Mouse (Mus musculus) stomach, embryonic 15.5 days (tissue): ENCODE data around the gene Wdr34. TPM values are rescaled to one million over a fixed set of nuclear protein-coding genes. Genes with fewer than 3 reads are reported as not detected.

ENCODE experiments used
- ATAC-seq: fragments of 200-750 bp; cut with Nextera tagmentation; 2 replicates; pipeline ENCODE4 v1.8.0; 2017; ENCODE audit warnings: low read depth, moderate number of reproducible peaks, moderate TSS enrichment; ENCODE audit not compliant: insufficient read depth, low FRiP score
- H3K27ac ChIP-seq: fragments of 300-500 bp; sonication (generic); 2 replicates; pipeline ENCODE4 v1.5.1; 2015; ENCODE audit warnings: mild to moderate bottlenecking, inconsistent platforms
- H3K27me3 ChIP-seq: fragments of 300-500 bp; sonication (generic); replicated peaks from 2 replicates; pipeline ENCODE4 v1.6.1; 2015; ENCODE audit warnings: inconsistent platforms
- H3K36me3 ChIP-seq: fragments of 300-500 bp; sonication (generic); 2 replicates; pipeline ENCODE4 v1.6.1; 2015; ENCODE audit warnings: inconsistent platforms
- H3K4me1 ChIP-seq: fragments of 300-500 bp; sonication (generic); 2 replicates; pipeline ENCODE4 v1.6.1; 2015; ENCODE audit warnings: inconsistent platforms
- H3K4me2 ChIP-seq: fragments of 300-500 bp; sonication (generic); 2 replicates; pipeline ENCODE4 v1.6.1; 2015; ENCODE audit warnings: mild to moderate bottlenecking, inconsistent platforms
- H3K4me3 ChIP-seq: fragments of 300-500 bp; sonication (generic); replicated peaks from 2 replicates; pipeline ENCODE4 v1.5.1; 2015; ENCODE audit warnings: inconsistent platforms
- H3K9ac ChIP-seq: fragments of 300-500 bp; sonication (generic); 2 replicates; pipeline ENCODE4 v1.6.1; 2015; ENCODE audit warnings: inconsistent platforms
- H3K9me3 ChIP-seq: fragments of 300-500 bp; sonication (generic); 2 replicates; pipeline ENCODE4 v1.6.1; 2016; ENCODE audit warnings: inconsistent platforms
- WGBS: fragments of 180-500 bp; shearing (Covaris S2); methylation state at CpG from one replicate; pipeline ENCODE4 v1.1.7; 2015; 5-methylcytosine and 5-hydroxymethylcytosine counted together
- microRNA-seq: library from miRNA; unstranded; fragments of <30 nt; microRNA quantifications from one replicate; pipeline ENCODE4, GENCODE M21; 2016
- polyA plus RNA-seq: library from polyadenylated mRNA; unstranded; fragments of >200 nt; fragmentation: Nextera tagmentation; extraction: Ambion mirVana; gene quantifications from 2 replicates; pipeline ENCODE4 v1.2.1, GENCODE M21; 2015

The Wdr34 gene
- polyA plus RNA-seq, 1 experiment from 2014 or later: 27.2 TPM

DNA sequence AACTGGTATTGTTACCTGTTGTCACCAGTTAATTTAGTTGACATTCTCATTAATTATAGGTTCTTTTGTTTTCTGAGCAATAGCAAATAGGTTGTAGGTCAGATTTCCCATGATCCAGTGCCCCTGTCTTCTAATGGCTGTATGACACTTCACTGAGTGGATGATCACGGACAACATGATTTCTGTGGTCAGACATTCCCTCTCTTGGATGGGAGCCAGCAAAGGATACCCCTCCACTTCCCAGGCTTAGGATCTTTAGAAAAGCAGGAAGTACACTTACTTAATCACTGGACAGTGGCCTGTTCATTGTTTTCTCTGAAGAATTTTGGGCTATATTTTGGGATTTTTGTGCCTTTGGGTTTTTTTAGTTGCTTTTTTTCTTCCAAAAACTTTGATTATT is 39.6 kb downstream of the Wdr34 start:
- no peaks in the 10 kb centered on the region for H3K4me1 ChIP-seq
- WGBS: 53% methylated on average over 1 of the region's 1 CpGs

DNA sequence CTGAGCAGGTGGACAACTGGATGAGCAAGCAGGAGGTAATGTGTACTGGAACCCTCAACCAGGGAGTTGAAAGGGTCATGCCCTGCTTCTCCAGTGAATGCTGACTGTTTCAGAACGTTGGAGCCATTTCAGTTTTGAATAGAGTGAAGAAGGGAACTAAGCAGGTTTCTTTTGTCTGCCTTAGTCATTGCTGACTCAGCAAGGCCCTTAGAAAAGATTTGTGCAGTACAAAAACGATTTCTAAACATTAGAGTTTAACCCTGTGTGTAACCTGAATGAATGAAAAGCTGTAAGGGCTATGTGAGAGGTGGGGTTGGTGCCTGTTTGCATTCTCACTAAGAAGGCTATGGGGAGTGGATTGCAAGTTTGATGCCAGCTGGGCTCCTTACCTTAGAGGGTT is 56.7 kb downstream of the Wdr34 start:
- Histone ChIP-seq H3K36me3 (peaks cover 74% of the 10 kb centered on the region), H3K4me1 (no peaks in the 10 kb centered on the region), H3K9me3 (no peaks in the 10 kb centered on the region), H3K27ac (no peak overlapping the region), H3K27me3 (no peaks in the 10 kb centered on the region), H3K4me3 (no peak overlapping the region), H3K9ac (no peak overlapping the region), H3K4me2 (no peak overlapping the region)
- WGBS: 41% methylated on average over 2 of the region's 2 CpGs
- ATAC-seq: no peak

More for the DNA sequence above, 39.6 kb downstream of the Wdr34 start:
- H3K4me2 ChIP-seq: no peak overlapping the region
- H3K36me3 ChIP-seq: peaks cover 76% of the 10 kb centered on the region
- ATAC-seq: no peak
- no peaks in the 10 kb centered on the region for H3K9me3 ChIP-seq
- no peak overlapping the region for H3K4me3 ChIP-seq
- H3K9ac ChIP-seq: no peak overlapping the region
- H3K27me3 ChIP-seq: no peaks in the 10 kb centered on the region
- no peak overlapping the region for H3K27ac ChIP-seq

Small RNA genes within 50 kb of the gene (microRNA-seq; reads per million reads assigned to microRNA genes)
- gene Mir6997: not detected

Other genes starting within 250 kb of the Wdr34 start
- gene Slc27a4, start 246.2 kb downstream of the Wdr34 start, polyA plus RNA-seq: 19.7 and 21.3 TPM in 2 replicates
- 19.1 and 20.0 TPM in 2 replicates for gene Urm1, start 228.8 kb downstream of the Wdr34 start, polyA plus RNA-seq
- gene Cercam, start 179.7 kb downstream of the Wdr34 start, polyA plus RNA-seq: 28.5 and 29.4 TPM in 2 replicates
- gene Odf2, start 159.7 kb downstream of the Wdr34 start, polyA plus RNA-seq: 53.6 and 53.8 TPM in 2 replicates
- 49.3 and 51.8 TPM in 2 replicates for gene Gle1, start 113.5 kb downstream of the Wdr34 start, polyA plus RNA-seq
- 74.3 and 78.5 TPM in 2 replicates for gene Sptan1, start 83.3 kb downstream of the Wdr34 start, polyA plus RNA-seq
- gene Set, start 8.5 kb upstream of the Wdr34 start, polyA plus RNA-seq: 426 and 452 TPM in 2 replicates
- gene Pkn3, start 28.8 kb upstream of the Wdr34 start, polyA plus RNA-seq: 7.9 and 10.5 TPM in 2 replicates
- 46.5 and 47.1 TPM in 2 replicates for gene Zdhhc12, start 44.8 kb upstream of the Wdr34 start, polyA plus RNA-seq
- 7.0 and 7.1 TPM in 2 replicates for gene Zer1, start 75.7 kb upstream of the Wdr34 start, polyA plus RNA-seq
- 6.4 and 9.1 TPM in 2 replicates for gene Tbc1d13, start 84.9 kb upstream of the Wdr34 start, polyA plus RNA-seq
- gene Endog, start 122.6 kb upstream of the Wdr34 start, polyA plus RNA-seq: 28.8 and 31.5 TPM in 2 replicates
- 56.7 and 62.9 TPM in 2 replicates for gene Spout1, start 129.6 kb upstream of the Wdr34 start, polyA plus RNA-seq
- 16.2 and 17.4 TPM in 2 replicates for gene Kyat1, start 157.0 kb upstream of the Wdr34 start, polyA plus RNA-seq
- gene Lrrc8a, start 188.8 kb upstream of the Wdr34 start, polyA plus RNA-seq: 37.2 and 37.6 TPM in 2 replicates
- gene Gm28035, start 191.7 kb upstream of the Wdr34 start, polyA plus RNA-seq: 0.22 and 0.35 TPM in 2 replicates
- gene Phyhd1, start 217.3 kb upstream of the Wdr34 start, polyA plus RNA-seq: 13.1 and 14.2 TPM in 2 replicates
- not detected in 2 replicates for gene Gm28038, start 232.2 kb upstream of the Wdr34 start, polyA plus RNA-seq
- 33.2 and 33.3 TPM in 2 replicates for gene Dolk, start 237.5 kb upstream of the Wdr34 start, polyA plus RNA-seq
- gene Nup188, start 237.5 kb upstream of the Wdr34 start, polyA plus RNA-seq: 22.4 and 29.7 TPM in 2 replicates